Mouse (Mus musculus): ENCODE measurements around the gene Nsun7.

GRCm38 (mm10) chr5:66327949-66328726 is 68.4 kb downstream of the Nsun7 start:
- TF ChIP-seq GATA1 (IDR thresholded peaks at IDR 0.05; ENCODE audit: borderline replicate concordance, low read length), result no peak
- no peak for TF ChIP-seq CTCF (IDR thresholded peaks at IDR 0.05; ENCODE audit: low read depth, low read length)
- no peak for TF ChIP-seq TAL1 (conservative IDR thresholded peaks at IDR 0.05; ENCODE audit: low read depth, low read length)
- TF ChIP-seq GATA2 (IDR thresholded peaks at IDR 0.05; ENCODE audit: borderline replicate concordance, low read depth, low read length), result no peak
